Mouse (Mus musculus): ENCODE data around the gene Dvl3. TPM values are rescaled to one million over a fixed set of nuclear protein-coding genes. Genes with fewer than 3 reads are reported as not detected.
"Not testable (repeated sequence)": the region's sequence is repeated elsewhere in the genome, so short reads cannot be mapped to it uniquely, and the experiment has no call there.

Dvl3 gene
- 10 to 100 TPM; 57.2 to 68.3 TPM for total RNA-seq (2021)

DNA sequence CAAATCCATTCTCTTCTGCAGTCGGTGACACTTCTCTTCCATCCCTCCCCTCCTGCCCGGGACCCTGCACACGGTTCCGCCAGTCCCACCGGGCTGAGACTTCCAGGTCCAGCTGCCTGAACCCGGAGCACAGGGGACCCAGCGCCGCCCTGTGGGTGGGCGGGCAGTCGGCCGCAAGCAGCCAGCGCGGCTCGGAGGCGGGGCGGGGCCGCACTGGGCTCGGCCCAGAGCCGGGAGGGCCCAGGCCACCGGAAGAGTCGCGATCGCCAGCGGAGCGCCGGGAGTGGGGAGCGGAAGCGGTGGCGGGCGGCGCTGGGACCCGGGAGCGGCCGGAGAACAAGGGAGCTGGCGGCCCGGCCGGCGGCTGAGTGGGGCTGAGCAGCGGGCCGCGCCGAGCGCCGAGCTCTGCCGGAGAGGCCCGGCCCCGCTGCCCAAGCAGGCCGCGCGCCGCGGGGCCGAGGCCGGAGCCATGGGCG, at the start of gene Dvl3:
Gene Dvl3 (plus strand): TSS at position 257 of the 476 bp plus-strand sequence.
- DNase-seq (ENCODE audit: extremely low spot score in 1 of 2, low spot score in 1 of 2): peak; percentile 72 to 74

DNA sequence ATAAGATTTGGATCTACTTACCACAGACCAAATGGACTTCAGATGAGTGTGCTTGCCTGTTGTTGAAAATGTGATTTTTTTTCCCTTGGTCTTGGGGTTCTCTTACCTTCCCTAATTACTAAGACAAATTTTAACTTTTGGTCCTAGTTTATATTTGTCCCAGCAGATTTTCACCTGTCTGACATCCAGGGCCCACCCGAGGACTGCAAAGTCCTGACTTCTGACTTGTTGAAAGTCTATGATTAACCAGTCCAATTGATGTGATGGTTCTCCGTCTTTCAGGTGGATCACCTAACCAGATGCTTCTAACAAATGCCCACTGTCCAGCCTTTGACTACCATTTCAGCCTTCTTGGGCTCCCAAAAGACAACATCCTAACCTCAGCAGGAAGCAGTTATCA, 45.8 kb upstream of the Dvl3 start:
- DNase-seq (ENCODE audit: extremely low spot score in 1 of 2, low spot score in 1 of 2): no peak

GRCm38 (mm10) chr16:20471686-20472085, 45.1 kb upstream of the Dvl3 start:
- DNase-seq (ENCODE audit: extremely low spot score in 1 of 2, low spot score in 1 of 2): no peak

GRCm38 (mm10) chr16:20473748-20474147, 43.0 kb upstream of the Dvl3 start:
- no peak for DNase-seq (ENCODE audit: extremely low spot score in 1 of 2, low spot score in 1 of 2)

DNA sequence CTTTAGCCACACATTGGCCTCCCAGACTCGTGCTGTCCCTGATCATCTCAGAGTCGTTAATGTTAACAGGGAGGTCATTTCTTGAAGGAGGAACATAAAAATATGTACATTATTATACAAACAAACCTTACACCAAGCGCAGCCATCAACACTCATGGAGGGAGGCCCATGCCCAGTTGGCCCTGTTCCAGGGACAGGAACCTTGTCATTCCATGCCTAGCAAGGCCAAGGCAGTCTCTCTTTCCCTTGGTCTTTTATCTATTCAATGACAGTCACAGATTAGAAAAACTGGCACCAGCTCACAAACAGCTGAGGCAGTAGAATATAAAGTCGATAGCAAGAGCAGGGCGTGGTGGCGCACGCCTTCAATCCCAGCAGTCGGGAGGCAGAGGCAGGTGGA, 42.6 kb upstream of the Dvl3 start:
- no peak for DNase-seq (ENCODE audit: extremely low spot score in 1 of 2, low spot score in 1 of 2)

DNA sequence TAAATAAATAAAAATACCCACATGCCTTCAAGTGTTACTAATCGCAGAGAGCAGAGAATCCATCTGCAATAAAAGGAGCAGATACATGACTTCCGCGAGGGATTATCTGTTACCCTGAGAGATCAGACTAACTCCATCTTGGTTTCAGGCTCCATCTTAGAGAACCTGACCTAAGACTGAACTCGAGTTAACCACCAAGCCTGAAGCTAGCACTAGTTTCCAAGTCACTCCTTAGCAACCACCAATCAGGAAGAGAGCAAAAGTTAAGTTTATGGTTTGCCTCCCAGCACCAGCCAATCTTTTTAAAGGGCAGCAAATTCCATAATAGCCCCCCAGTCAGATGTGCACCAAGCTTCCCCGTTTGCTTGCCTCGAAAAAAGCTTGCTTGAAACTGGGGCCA, 42.0 kb upstream of the Dvl3 start:
- no peak for DNase-seq (ENCODE audit: extremely low spot score in 1 of 2, low spot score in 1 of 2)

DNA sequence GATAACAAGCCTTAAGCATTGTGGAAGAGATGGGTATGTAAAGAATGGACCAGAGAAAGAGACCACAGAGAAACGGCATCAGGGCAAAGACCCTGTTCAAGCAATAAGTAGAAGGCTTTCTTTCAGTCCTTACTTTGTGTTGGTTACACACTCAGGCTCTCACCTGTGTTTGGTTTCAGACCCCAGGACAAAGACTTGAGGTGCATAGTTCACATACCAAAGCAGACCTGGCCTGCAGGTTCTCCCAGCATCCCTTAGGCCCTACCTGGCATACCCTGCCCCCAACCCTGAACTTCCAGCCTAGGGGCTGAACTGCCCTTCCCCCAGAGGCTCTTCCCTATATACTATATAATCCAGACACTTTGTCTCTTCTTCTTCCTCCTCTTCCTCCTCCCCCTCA, 41.4 kb upstream of the Dvl3 start:
- DNase-seq (ENCODE audit: extremely low spot score in 1 of 2, low spot score in 1 of 2): no peak

DNA sequence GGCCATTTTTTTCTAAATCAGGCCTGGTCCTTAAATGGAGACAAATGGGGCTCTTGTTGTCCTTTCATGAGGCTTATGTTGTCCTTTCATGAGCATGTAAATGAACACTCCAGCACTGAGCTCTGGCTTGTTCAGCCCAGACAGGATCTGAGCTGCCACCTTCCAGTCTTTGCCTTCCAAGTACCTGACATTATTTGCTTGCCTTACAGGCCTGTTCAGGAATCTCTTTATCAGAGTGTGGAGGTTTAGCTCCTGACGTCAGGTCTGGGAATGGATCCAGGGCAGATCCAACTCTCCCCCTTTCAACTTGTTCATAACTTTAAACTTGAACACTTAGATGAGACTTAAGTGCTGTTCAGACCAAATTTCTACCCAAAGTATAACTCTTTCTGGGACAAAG, 39.9 kb upstream of the Dvl3 start:
- no peak for DNase-seq (ENCODE audit: extremely low spot score in 1 of 2, low spot score in 1 of 2)

DNA sequence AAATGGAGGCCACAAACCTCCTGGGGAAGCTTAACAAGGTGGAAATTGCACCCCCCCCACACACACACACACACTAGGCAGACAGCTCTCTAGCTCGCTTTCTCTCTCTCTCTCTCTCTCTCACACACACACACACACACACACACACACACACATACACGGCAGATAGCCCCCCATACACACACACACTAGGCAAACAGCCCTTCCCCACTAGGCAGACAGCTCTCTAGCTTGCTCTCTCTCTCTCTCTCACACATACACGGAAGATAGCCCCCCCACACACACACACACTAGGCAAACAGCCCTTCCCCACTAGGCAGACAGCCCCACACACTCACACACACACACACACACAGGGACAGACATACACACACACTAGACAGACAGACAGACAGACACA, 39.5 kb upstream of the Dvl3 start:
- DNase-seq (ENCODE audit: extremely low spot score in 1 of 2, low spot score in 1 of 2): no peak

GRCm38 (mm10) chr16:20478504-20478903, 38.3 kb upstream of the Dvl3 start:
- no peak for DNase-seq (ENCODE audit: extremely low spot score in 1 of 2, low spot score in 1 of 2)

GRCm38 (mm10) chr16:20479026-20479760, 37.6 kb upstream of the Dvl3 start:
- DNase-seq (ENCODE audit: extremely low spot score in 1 of 2, low spot score in 1 of 2): not testable (repeated sequence)

- DNase-seq (ENCODE audit: extremely low spot score in 1 of 2, low spot score in 1 of 2): no peak
Observed at GRCm38 (mm10) chr16:20480115-20480514, 36.7 kb upstream of the Dvl3 start.

- DNase-seq (ENCODE audit: extremely low spot score in 1 of 2, low spot score in 1 of 2): no peak
Observed at GRCm38 (mm10) chr16:20481746-20482145, 35.0 kb upstream of the Dvl3 start.

GRCm38 (mm10) chr16:20483716-20484115, 33.1 kb upstream of the Dvl3 start:
- not testable (repeated sequence) for DNase-seq (ENCODE audit: extremely low spot score in 1 of 2, low spot score in 1 of 2)

DNA sequence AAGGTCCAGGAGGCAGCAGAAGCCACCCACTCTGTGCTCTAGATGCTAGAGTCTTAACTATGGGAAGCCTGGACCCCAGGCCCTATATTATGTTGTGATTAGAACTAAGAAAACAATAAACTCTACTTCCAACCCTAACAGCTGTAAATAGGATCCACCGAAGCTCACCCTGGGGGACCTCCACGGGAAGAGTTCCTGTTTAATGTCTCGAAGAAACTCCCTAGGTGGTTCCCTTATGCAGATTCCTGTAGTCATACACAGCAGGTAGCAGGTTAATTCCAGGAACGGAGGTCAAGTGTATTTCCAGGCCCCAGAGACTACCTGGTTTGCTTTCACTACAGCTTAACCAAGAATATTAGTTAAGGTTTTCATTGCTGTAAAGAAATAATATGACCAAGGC, 31.7 kb upstream of the Dvl3 start:
- no peak for DNase-seq (ENCODE audit: extremely low spot score in 1 of 2, low spot score in 1 of 2)

DNA sequence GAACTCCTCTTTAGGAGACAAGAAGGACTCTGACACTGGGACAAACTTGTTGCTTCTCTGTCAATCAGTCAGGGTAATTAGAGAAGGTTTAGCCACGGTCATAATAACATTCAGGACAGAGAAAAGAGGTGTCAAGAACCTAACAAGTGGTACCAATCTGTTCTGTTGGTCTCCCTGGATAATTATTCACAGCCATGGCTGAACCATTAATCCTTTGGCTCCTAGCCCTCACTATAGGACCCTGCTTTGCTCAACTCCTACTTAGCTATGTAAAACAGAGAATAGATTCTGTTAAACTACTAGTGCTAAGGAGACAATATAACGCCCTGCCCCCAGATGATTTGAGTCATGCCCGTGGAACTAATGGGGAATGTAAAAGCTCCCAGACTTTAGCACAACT, 30.7 kb upstream of the Dvl3 start:
- no peak for DNase-seq (ENCODE audit: extremely low spot score in 1 of 2, low spot score in 1 of 2)

GRCm38 (mm10) chr16:20488151-20488550, 28.6 kb upstream of the Dvl3 start:
- no peak for DNase-seq (ENCODE audit: extremely low spot score in 1 of 2, low spot score in 1 of 2)

- DNase-seq (ENCODE audit: extremely low spot score in 1 of 2, low spot score in 1 of 2): not testable (repeated sequence)
Observed at GRCm38 (mm10) chr16:20488751-20489150, 28.0 kb upstream of the Dvl3 start.

GRCm38 (mm10) chr16:20489233-20489632, 27.5 kb upstream of the Dvl3 start:
- DNase-seq (ENCODE audit: extremely low spot score in 1 of 2, low spot score in 1 of 2): no peak

GRCm38 (mm10) chr16:20490581-20490980, 26.2 kb upstream of the Dvl3 start:
- no peak for DNase-seq (ENCODE audit: extremely low spot score in 1 of 2, low spot score in 1 of 2)

DNA sequence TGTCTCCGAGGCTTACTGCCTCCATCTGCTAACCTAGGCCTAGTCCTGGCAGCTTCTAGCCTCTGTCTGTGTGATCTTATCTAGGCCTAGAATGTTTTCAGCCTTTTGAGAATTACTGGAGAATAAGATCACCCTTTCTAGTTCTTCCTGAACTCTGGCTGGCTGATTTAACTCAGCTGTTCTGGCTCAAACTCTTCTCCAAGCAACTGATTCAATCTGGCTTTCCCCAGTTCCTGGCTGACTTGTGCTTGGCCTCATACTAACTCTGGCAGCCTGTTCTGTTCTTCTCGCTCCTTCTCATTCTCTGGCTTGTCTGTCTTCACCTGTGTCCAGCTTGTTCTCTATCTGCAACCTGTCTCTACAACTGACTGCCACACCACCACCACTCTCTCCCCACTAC, 25.5 kb upstream of the Dvl3 start:
- DNase-seq (ENCODE audit: extremely low spot score in 1 of 2, low spot score in 1 of 2): no peak

DNA sequence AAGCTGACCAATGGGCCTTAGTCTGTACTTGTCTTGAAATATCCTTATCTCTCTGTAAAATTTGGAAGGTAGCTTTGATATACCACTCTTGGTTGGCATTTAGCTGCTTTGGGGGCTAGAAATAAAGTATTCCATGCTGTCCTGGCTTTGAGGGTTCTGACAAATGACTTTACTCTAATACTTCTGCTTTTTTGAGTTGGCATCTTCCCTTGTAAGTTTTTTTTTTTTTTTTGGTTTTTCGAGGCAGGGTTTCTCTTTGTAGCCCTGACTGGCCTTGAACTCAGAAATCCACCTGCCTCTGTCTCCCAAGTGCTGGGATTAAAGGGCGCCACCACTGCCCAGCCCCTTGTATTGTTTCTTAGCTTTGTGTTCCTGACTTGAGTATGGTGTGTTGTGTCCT, 23.3 kb upstream of the Dvl3 start:
- no peak for DNase-seq (ENCODE audit: extremely low spot score in 1 of 2, low spot score in 1 of 2)
